Mouse (Mus musculus) adrenal gland, postnatal 25 days (tissue): ENCODE results near the gene Sema6d. TPM values are rescaled to one million over a fixed set of nuclear protein-coding genes. Genes with fewer than 3 reads are reported as not detected.

ENCODE experiments used
- DNase-seq: peaks from one replicate; pipeline ENCODE4 v3.0.0; 2021; ENCODE audit warnings: mixed read lengths
- total RNA-seq: library from RNA; stranded (reverse); gene quantifications from 2 replicates; pipeline ENCODE4 v1.2.3, GENCODE M21; 2021

The Sema6d gene
- total RNA-seq, 1 experiment from 2014 or later, result 10.9 TPM

GRCm38 (mm10) chr2:124472674-124473507, 383.1 kb downstream of the Sema6d start:
- no peak for DNase-seq

GRCm38 (mm10) chr2:124477904-124478303, 388.1 kb downstream of the Sema6d start:
- DNase-seq, result no peak

GRCm38 (mm10) chr2:124478526-124478925, 388.8 kb downstream of the Sema6d start:
- DNase-seq, result no peak

GRCm38 (mm10) chr2:124485761-124486160, 396.0 kb downstream of the Sema6d start:
- no peak for DNase-seq

GRCm38 (mm10) chr2:124490010-124490801, 400.4 kb downstream of the Sema6d start:
- no peak for DNase-seq

GRCm38 (mm10) chr2:124495751-124496150, 406.0 kb downstream of the Sema6d start:
- no peak for DNase-seq

GRCm38 (mm10) chr2:124499670-124500069, 409.9 kb downstream of the Sema6d start:
- no peak for DNase-seq

- DNase-seq, result no peak
Measured at GRCm38 (mm10) chr2:124505784-124506489, 416.2 kb downstream of the Sema6d start.

GRCm38 (mm10) chr2:124507804-124508203, 418.0 kb downstream of the Sema6d start:
- no peak for DNase-seq

GRCm38 (mm10) chr2:124509479-124509878, 419.7 kb downstream of the Sema6d start:
- no peak for DNase-seq

GRCm38 (mm10) chr2:124511826-124512225, 422.1 kb downstream of the Sema6d start:
- DNase-seq, result no peak

- no peak for DNase-seq
Measured at GRCm38 (mm10) chr2:124522426-124522825, 432.7 kb downstream of the Sema6d start.

- no peak for DNase-seq
Measured at GRCm38 (mm10) chr2:124523667-124524066, 433.9 kb downstream of the Sema6d start.

GRCm38 (mm10) chr2:124524167-124524566, 434.4 kb downstream of the Sema6d start:
- no peak for DNase-seq

GRCm38 (mm10) chr2:124527641-124528040, 437.9 kb downstream of the Sema6d start:
- DNase-seq, result no peak

- no peak for DNase-seq
Measured at GRCm38 (mm10) chr2:124530441-124530840, 440.7 kb downstream of the Sema6d start.

- no peak for DNase-seq
Measured at GRCm38 (mm10) chr2:124531062-124531461, 441.3 kb downstream of the Sema6d start.

GRCm38 (mm10) chr2:124532906-124533305, 443.1 kb downstream of the Sema6d start:
- DNase-seq, result no peak

GRCm38 (mm10) chr2:124533602-124534001, 443.8 kb downstream of the Sema6d start:
- DNase-seq, result no peak

- DNase-seq, result no peak
Measured at GRCm38 (mm10) chr2:124550315-124550714, 460.5 kb downstream of the Sema6d start.

- no peak for DNase-seq
Measured at GRCm38 (mm10) chr2:124554751-124555415, 465.1 kb downstream of the Sema6d start.

GRCm38 (mm10) chr2:124556861-124557499, 467.2 kb downstream of the Sema6d start:
- no peak for DNase-seq
